Mouse (Mus musculus) lung, postnatal 0 days (tissue): Measurements from ENCODE around the gene Inhbc. TPM values are rescaled to one million over a fixed set of nuclear protein-coding genes. Genes with fewer than 3 reads are reported as not detected.

Source experiments
- ATAC-seq: fragments of 200-750 bp; cut with Nextera tagmentation; 2 replicates; pipeline ENCODE4 v1.8.0; 2017; ENCODE audit warnings: moderate library complexity
- DNase-seq: peaks from one replicate; pipeline ENCODE4 v3.0.0-alpha.2; 2016; ENCODE audit warnings: low spot score
- H3K27ac ChIP-seq: fragments of 300-500 bp; sonication (generic); 2 replicates; pipeline ENCODE4 v1.5.1; 2014; ENCODE audit warnings: antibody characterized with exemption, mild to moderate bottlenecking, low read length, mixed read lengths
- H3K27me3 ChIP-seq: fragments of 300-500 bp; sonication (generic); replicated peaks from 2 replicates; pipeline ENCODE4 v1.6.1; 2014; ENCODE audit warnings: low read length, mixed read lengths; ENCODE audit not compliant: insufficient read depth
- H3K36me3 ChIP-seq: fragments of 300-500 bp; sonication (generic); 2 replicates; pipeline ENCODE4 v1.6.1; 2014; ENCODE audit warnings: low read length, mixed read lengths; ENCODE audit not compliant: insufficient read depth
- H3K4me1 ChIP-seq: fragments of 300-500 bp; sonication (generic); 2 replicates; pipeline ENCODE4 v1.6.1; 2014; ENCODE audit warnings: antibody characterized with exemption, low read depth, low read length, mixed read lengths; ENCODE audit not compliant: insufficient read depth
- H3K4me2 ChIP-seq: fragments of 300-500 bp; sonication (generic); replicated peaks from 2 replicates; pipeline ENCODE4 v1.6.1; 2014; ENCODE audit warnings: low read depth, mild to moderate bottlenecking, low read length, moderate library complexity, mixed read lengths
- H3K4me3 ChIP-seq: fragments of 300-500 bp; sonication (generic); 2 replicates; pipeline ENCODE4 v1.5.1; 2014; ENCODE audit warnings: low read depth, low read length
- H3K9ac ChIP-seq: fragments of 300-500 bp; sonication (generic); replicated peaks from 2 replicates; pipeline ENCODE4 v1.6.1; 2014; ENCODE audit warnings: low read depth, mild to moderate bottlenecking
- H3K9me3 ChIP-seq: fragments of 300-500 bp; sonication (generic); 2 replicates; pipeline ENCODE4 v1.6.1; 2016; ENCODE audit warnings: low read length, mixed read lengths
- CTCF ChIP-seq: IDR thresholded peaks from 2 replicates; pipeline ENCODE4 v1.5.1; 2016; ENCODE audit warnings: antibody characterized with exemption, mild to moderate bottlenecking
- EP300 ChIP-seq: IDR thresholded peaks from 2 replicates; pipeline ENCODE4 v1.6.1; 2016; ENCODE audit warnings: antibody characterized with exemption, mild to moderate bottlenecking, control low read depth
- WGBS: fragments of 180-500 bp; shearing (Covaris S2); extraction: QIAGEN DNeasy Blood & Tissue Kit; methylation state at CpG from one replicate; pipeline ENCODE4 v1.1.7; 2014; 5-methylcytosine and 5-hydroxymethylcytosine counted together
- polyA plus RNA-seq: library from polyadenylated mRNA; unstranded; fragments of >200 nt; fragmentation: Nextera tagmentation; extraction: Ambion mirVana; gene quantifications from 2 replicates; pipeline ENCODE4 v1.2.1, GENCODE M21; 2015

Gene Inhbc
- polyA plus RNA-seq, 1 experiment from 2014 or later: not detected

DNA sequence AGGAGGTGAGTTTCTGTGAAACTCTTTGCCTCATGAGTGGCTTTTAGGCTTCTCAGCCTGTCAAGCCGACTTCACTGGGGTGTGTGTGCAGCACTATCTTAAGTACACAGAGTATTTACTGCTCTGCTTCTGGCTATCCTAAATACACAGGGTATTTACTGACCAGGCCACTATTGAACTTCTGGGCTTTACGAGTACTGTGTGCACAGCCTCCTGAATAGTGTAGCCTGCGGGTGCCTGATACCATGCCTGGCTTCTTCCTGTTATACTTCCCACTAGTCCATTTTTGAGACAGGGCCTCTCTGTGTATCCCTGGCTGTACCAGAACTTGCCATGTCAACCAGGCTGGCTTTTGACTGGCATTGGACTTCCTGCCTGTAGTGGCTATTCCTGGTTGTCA is 7.5 kb upstream of the Inhbc start:
- Histone ChIP-seq H3K9ac (no peak overlapping the region), H3K36me3 (no peaks in the 10 kb centered on the region), H3K9me3 (no peaks in the 10 kb centered on the region), H3K4me2 (no peak overlapping the region), H3K4me1 (no peaks in the 10 kb centered on the region), H3K4me3 (no peak overlapping the region), H3K27ac (no peak overlapping the region), H3K27me3 (no peaks in the 10 kb centered on the region)
- ATAC-seq (no peak), DNase-seq (no peak)
- TF ChIP-seq CTCF (no peak), EP300 (no peak)
- WGBS: 48% methylated on average over 3 of the region's 3 CpGs

DNA sequence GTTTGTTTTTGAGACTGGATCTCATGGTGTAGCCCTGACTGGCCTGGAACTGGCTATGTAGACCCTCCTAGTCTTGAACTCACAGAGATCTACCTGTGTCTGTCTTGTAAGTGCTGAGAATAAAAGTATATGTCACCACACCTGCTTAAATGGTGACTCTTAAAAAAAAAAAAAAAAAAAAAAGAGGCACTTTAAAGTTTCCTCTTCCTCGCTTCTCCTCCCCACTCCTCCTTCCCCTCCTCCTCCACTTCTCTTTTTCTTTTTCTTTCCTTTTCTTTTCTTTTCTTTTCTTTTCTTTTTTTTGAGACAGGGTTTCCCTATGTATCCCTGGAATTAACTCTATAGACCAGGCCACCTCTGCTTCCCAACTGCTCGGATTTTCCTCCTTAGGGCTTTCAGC is 792 bp upstream of the Inhbc start:
- no peak for ATAC-seq
- Histone ChIP-seq H3K9me3 (no peaks in the 10 kb centered on the region), H3K27me3 (no peaks in the 10 kb centered on the region), H3K9ac (no peak overlapping the region), H3K4me2 (no peak overlapping the region), H3K4me1 (no peaks in the 10 kb centered on the region), H3K4me3 (no peak overlapping the region), H3K36me3 (no peaks in the 10 kb centered on the region), H3K27ac (no peak overlapping the region)
- no peak for DNase-seq
- TF ChIP-seq CTCF: no peak
- TF ChIP-seq EP300: no peak
- WGBS: 74% methylated on average over 2 of the region's 2 CpGs

DNA sequence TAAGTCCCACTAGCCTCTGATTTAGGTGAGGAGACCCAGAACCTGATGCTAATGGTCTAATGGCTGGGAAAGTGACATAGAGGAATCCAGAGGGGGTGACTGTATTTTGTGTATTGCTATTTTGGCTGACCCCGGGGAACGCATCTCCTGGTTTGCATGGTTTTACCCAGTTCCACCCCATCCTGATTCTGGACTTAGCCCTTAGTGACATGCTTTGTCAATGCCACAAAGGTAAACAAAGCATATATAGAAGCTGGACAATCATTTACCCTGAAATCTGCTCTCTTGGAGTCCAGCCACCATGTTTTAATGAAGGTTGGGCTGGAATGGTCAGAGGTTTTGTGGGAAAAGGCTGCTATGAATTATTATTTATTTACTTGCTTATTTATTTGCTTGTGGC is 2.0 kb downstream of the Inhbc start:
- no peak for DNase-seq
- no peaks in the 10 kb centered on the region for H3K4me1 ChIP-seq
- no peak overlapping the region for H3K4me2 ChIP-seq
- H3K9me3 ChIP-seq: no peaks in the 10 kb centered on the region
- no peaks in the 10 kb centered on the region for H3K27me3 ChIP-seq
- WGBS: 58% methylated on average over 2 of the region's 2 CpGs
- no peaks in the 10 kb centered on the region for H3K36me3 ChIP-seq
- H3K27ac ChIP-seq: no peak overlapping the region
- ATAC-seq: no peak
- no peak for TF ChIP-seq EP300
- TF ChIP-seq CTCF: no peak
- no peak overlapping the region for H3K4me3 ChIP-seq
- no peak overlapping the region for H3K9ac ChIP-seq

DNA sequence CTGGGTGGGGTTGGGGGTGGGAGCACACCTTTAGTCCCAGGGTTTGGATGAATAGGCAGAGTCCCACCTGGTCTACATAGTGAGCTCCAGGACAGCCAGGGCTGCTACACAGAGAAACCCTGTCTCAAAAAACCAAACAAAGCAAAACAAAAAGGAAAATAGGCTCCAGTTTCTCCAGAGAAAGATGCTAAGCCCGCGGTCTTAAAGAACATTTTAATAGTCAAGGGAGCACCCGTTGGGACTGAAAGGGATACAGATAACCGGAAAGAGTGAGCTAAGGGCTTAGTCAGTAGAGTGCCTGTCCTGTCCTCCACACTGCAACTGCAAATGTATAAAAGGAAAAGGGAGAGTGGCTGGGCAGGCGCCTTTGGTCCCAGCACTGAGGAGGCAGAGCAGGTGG is 3.1 kb downstream of the Inhbc start:
- Histone ChIP-seq H3K4me2 (no peak overlapping the region), H3K36me3 (no peaks in the 10 kb centered on the region), H3K4me3 (no peak overlapping the region), H3K9me3 (no peaks in the 10 kb centered on the region), H3K27me3 (no peaks in the 10 kb centered on the region), H3K27ac (no peak overlapping the region), H3K4me1 (no peaks in the 10 kb centered on the region), H3K9ac (no peak overlapping the region)
- DNase-seq (no peak), ATAC-seq (no peak)
- WGBS: 79% methylated on average over 5 of the region's 5 CpGs
- no peak for TF ChIP-seq CTCF
- no peak for TF ChIP-seq EP300

DNA sequence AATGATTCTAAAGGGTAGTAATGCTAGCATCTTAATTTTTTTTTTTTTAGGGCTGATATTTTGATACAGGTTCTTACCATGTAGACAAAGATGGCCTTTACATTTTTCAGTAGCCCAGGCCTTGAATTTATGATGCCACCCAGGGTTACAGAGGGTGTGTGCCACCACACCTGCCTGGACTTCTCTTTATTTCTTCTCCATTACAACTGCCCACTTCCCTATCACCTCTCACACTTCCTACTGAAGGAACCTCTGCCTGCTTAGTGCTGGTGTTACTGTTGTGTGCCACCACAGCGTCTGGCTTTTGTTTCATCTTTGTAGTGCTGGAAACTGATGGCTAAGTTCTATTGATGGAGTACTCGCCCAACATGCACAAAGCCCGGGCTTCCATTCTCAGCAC is 9.5 kb downstream of the Inhbc start:
- no peak overlapping the region for H3K9ac ChIP-seq
- no peak for DNase-seq
- no peaks in the 10 kb centered on the region for H3K36me3 ChIP-seq
- H3K27me3 ChIP-seq: no peaks in the 10 kb centered on the region
- no peak overlapping the region for H3K4me3 ChIP-seq
- no peak overlapping the region for H3K4me2 ChIP-seq
- H3K4me1 ChIP-seq: no peaks in the 10 kb centered on the region
- WGBS: 82% methylated on average over 3 of the region's 3 CpGs
- TF ChIP-seq CTCF (no peak), EP300 (no peak)
- no peaks in the 10 kb centered on the region for H3K9me3 ChIP-seq
- ATAC-seq: no peak
- no peak overlapping the region for H3K27ac ChIP-seq

DNA sequence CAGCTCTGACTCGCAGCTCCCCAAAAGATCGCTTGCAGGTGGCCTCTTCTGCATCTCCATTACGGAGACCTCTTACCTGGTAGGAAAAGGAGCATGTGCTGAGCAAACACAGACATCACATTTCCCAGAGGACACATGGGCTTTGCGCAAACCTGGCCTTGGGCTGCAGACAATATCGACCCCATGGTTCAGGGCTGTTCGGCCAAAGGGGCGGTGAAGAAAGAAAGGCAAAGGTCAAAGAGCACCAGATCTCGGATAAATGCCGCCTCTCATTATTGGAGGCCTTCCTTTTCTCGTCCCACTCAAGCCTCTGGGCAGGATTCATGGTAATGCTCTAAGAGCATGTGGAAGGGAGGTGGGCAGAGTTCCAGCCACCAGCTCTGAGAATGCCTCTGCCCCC is 14.9 kb downstream of the Inhbc start:
- Histone ChIP-seq H3K36me3 (no peaks in the 10 kb centered on the region), H3K4me1 (no peaks in the 10 kb centered on the region), H3K4me3 (no peak overlapping the region), H3K9ac (no peak overlapping the region), H3K27ac (no peak overlapping the region), H3K27me3 (no peaks in the 10 kb centered on the region), H3K9me3 (no peaks in the 10 kb centered on the region), H3K4me2 (no peak overlapping the region)
- 65% methylated on average over 10 of the region's 10 CpGs for WGBS
- DNase-seq (no peak), ATAC-seq (no peak)
- TF ChIP-seq EP300: no peak
- no peak for TF ChIP-seq CTCF
